Mouse (Mus musculus) cerebellum, adult 8-10 months (tissue): ENCODE data around the gene Vsig4.
"Not testable (repeated sequence)": the region's sequence is repeated elsewhere in the genome, so short reads cannot be mapped to it uniquely, and the experiment has no call there.

Experiments used
- DNase-seq: peaks from one replicate; pipeline ENCODE4 v3.0.0; 2022

The Vsig4 gene

GRCm38 (mm10) chrX:96293338-96293737 lies at the start of gene Vsig4:
TSS of gene Vsig4 (minus strand) at chrX:96293438.
- no peak for DNase-seq

- no peak for DNase-seq
Measured at GRCm38 (mm10) chrX:96339108-96339507, 45.9 kb upstream of the Vsig4 start.

GRCm38 (mm10) chrX:96329764-96330163 lies 36.5 kb upstream of the Vsig4 start:
- DNase-seq, result no peak

- DNase-seq, result no peak
Measured at GRCm38 (mm10) chrX:96256509-96256908, 36.7 kb downstream of the Vsig4 start.

- no peak for DNase-seq
Measured at GRCm38 (mm10) chrX:96239644-96240043, 53.6 kb downstream of the Vsig4 start.

GRCm38 (mm10) chrX:96239037-96239436 lies 54.2 kb downstream of the Vsig4 start:
- DNase-seq, result no peak

GRCm38 (mm10) chrX:96235775-96236174 lies 57.5 kb downstream of the Vsig4 start:
- no peak for DNase-seq

- no peak for DNase-seq
Measured at GRCm38 (mm10) chrX:96227030-96227429, 66.2 kb downstream of the Vsig4 start.

- DNase-seq, result no peak
Measured at GRCm38 (mm10) chrX:96225474-96225873, 67.8 kb downstream of the Vsig4 start.

GRCm38 (mm10) chrX:96224210-96224609 lies 69.0 kb downstream of the Vsig4 start:
- DNase-seq, result no peak

GRCm38 (mm10) chrX:96218088-96218487 lies 75.2 kb downstream of the Vsig4 start:
- no peak for DNase-seq

GRCm38 (mm10) chrX:96206872-96207271 lies 86.4 kb downstream of the Vsig4 start:
- no peak for DNase-seq

GRCm38 (mm10) chrX:96205143-96205542 lies 88.1 kb downstream of the Vsig4 start:
- not testable (repeated sequence) for DNase-seq
